Mouse (Mus musculus): ENCODE measurements around the gene Pfkp. TPM values are rescaled to one million over a fixed set of nuclear protein-coding genes. Genes with fewer than 3 reads are reported as not detected.

Gene Pfkp
- total RNA-seq, 2 experiments from 2014 or later: 299 to 307 TPM

DNA sequence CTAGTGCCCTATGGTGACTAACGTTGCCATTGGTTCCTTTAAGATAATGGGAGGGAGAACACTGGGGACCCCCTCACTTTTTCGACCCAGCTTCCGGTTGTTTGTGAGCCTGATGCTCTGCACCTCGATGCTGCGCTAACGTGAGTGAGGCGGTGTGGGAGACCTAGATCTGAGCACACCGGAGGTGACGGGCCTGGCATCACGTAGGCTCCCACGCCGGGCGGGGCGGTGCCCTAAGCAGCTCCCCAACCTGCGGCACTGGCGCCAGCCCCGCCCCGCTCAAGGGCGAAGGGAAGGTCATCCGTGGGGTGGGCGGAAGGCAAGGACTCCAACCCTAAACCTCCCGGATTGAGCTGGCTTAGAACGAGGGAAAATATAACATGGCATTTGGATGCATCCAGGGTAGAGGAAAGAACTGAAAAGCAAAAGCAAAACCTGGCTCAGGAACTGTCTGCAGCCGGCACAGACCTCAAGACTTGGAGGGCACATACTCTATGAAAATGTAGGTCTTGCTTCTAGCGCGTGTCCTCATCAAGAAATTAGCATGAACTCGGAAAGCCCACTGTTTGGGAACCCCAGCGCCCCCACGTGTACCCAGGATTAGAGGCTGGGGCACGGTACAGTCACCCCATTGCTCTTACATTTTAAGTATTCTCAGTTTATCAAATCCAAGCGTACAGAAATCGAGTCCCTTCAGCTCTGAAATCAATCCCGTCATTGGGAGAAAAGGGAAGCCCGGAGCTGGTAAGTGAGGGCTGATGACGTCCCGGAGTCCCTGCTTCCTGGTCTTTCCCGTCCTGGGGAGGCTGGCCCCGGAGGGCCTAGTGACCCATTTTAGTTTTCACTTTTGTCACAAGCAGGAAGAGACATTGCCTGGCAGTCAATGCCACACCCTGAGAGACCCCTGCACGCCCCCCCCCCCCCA, 1.2 kb downstream of the Pfkp start:
- intact Hi-C loops (cut with DNase I): loop anchor here (2.0 kb wide), 1 partner anchor 15 kb away; no protein-coding TSS in a partner anchor
- TF ChIP-seq CTCF (IDR thresholded peaks at IDR 0.05): no peak
- Histone ChIP-seq H3K27ac (peak overlapping the region; percentile 95), H3K4me3 (peak overlapping the region; percentile 78)
- DNase-seq (ENCODE audit: extremely low spot score in 1 of 2, low spot score in 2 of 2): peak; percentile 66 to 70

GRCm38 (mm10) chr13:6646674-6647066, 1.9 kb downstream of the Pfkp start:
- no peak for DNase-seq (ENCODE audit: extremely low spot score in 1 of 2, low spot score in 2 of 2)
- intact Hi-C loops (cut with DNase I): loop anchor here (2.0 kb wide), 1 partner anchor 14 kb away; no protein-coding TSS in a partner anchor

DNA sequence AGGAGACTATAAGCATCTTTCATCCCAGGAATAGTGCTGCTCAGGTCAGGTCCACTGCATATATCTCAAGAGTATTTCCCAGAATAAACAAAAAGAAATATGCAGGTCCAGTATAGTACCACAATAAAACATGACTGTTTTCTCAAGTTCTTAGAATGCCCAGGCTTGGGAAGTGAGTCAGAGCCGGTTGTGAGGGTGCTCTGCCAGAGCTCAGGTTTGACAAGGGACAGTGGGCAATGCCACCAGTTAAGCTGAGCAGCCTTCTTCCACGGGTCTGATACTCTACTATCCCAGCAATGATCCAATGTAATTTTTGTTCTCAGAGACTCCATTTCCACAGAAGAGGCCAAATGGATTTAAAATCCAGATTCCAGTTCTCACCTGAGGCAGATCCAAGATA, 2.3 kb downstream of the Pfkp start:
- Histone ChIP-seq H3K4me3 (peak overlapping the region; percentile 78), H3K27ac (no peak overlapping the region)
- no peak for DNase-seq (ENCODE audit: extremely low spot score in 1 of 2, low spot score in 2 of 2)
- intact Hi-C loops (cut with DNase I): loop anchor here (2.0 kb wide), 1 partner anchor 13 kb away; no protein-coding TSS in a partner anchor
- TF ChIP-seq CTCF (IDR thresholded peaks at IDR 0.05): no peak

More at GRCm38 (mm10) chr13:6646674-6647066, 1.9 kb downstream of the Pfkp start:
- TF ChIP-seq CTCF (IDR thresholded peaks at IDR 0.05): no peak
- peak overlapping the region; percentile 78 for H3K4me3 ChIP-seq
- H3K27ac ChIP-seq: peak overlapping the region; percentile 95; the same call in 1 of the 2 replicates

- H3K4me3 ChIP-seq: no peak overlapping the region
- intact Hi-C loops (cut with DNase I): no loop called here
- no peak overlapping the region for H3K27ac ChIP-seq
- no peak for TF ChIP-seq CTCF (IDR thresholded peaks at IDR 0.05)
- no peak for DNase-seq (ENCODE audit: extremely low spot score in 1 of 2, low spot score in 2 of 2)
These were observed 4.6 kb downstream of the Pfkp start for GRCm38 (mm10) chr13:6643968-6644367.

DNA sequence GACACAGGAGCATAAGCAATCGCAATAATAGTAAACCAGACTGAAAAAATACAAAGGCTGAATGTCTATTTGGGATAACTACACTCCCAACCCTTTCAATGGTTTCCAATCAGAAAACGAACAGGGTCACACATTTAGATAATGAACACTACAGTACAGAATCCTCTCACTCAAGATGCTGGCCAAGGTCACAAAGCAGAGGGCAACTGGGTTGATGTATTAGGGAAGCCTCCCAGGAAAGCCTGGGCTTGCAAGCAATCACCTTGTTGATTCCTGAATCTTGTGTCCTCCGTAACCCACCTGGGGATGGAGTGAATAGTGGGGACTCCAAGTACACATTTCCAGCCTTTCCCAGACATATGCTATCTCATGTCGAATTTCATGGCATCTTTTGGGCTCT, 5.6 kb downstream of the Pfkp start:
- no peak for TF ChIP-seq CTCF (IDR thresholded peaks at IDR 0.05)
- Histone ChIP-seq H3K4me3 (no peak overlapping the region), H3K27ac (no peak overlapping the region)
- intact Hi-C loops (cut with DNase I): no loop called here
- DNase-seq (ENCODE audit: extremely low spot score in 1 of 2, low spot score in 2 of 2): no peak

GRCm38 (mm10) chr13:6642453-6642852, 6.1 kb downstream of the Pfkp start:
- no peak for TF ChIP-seq CTCF (IDR thresholded peaks at IDR 0.05)
- Histone ChIP-seq H3K4me3 (no peak overlapping the region), H3K27ac (no peak overlapping the region)
- intact Hi-C loops (cut with DNase I): no loop called here
- no peak for DNase-seq (ENCODE audit: extremely low spot score in 1 of 2, low spot score in 2 of 2)

DNA sequence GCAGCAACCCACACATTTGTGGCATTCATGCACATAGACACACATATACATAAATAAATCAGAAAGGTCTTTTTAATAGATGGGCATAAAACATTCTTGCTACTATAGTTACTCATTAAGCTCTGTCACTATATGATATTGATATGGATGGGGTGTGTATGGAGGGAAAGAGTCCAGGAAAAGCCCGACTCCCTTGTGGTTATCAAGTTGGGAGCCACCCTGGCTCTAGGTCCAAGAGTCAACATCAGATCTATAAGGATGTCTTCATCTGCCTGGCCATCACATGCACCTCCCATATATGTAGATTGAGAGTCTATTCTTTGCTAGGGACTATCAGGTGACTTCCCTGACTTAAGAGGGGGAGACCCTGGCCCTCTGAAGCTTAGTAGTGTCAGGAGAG, 7.1 kb downstream of the Pfkp start:
- no peak overlapping the region for H3K27ac ChIP-seq
- TF ChIP-seq CTCF (IDR thresholded peaks at IDR 0.05): no peak
- intact Hi-C loops (cut with DNase I): no loop called here
- DNase-seq (ENCODE audit: extremely low spot score in 1 of 2, low spot score in 2 of 2): no peak
- no peak overlapping the region for H3K4me3 ChIP-seq

- no peak overlapping the region for H3K27ac ChIP-seq
- no peak overlapping the region for H3K4me3 ChIP-seq
- intact Hi-C loops (cut with DNase I): no loop called here
- TF ChIP-seq CTCF (IDR thresholded peaks at IDR 0.05): no peak
- DNase-seq (ENCODE audit: extremely low spot score in 1 of 2, low spot score in 2 of 2): no peak
These were observed 9.0 kb downstream of the Pfkp start for GRCm38 (mm10) chr13:6639507-6640030.

- no peak for DNase-seq (ENCODE audit: extremely low spot score in 1 of 2, low spot score in 2 of 2)
- intact Hi-C loops (cut with DNase I): no loop called here
- Histone ChIP-seq H3K27ac (no peak overlapping the region), H3K4me3 (no peak overlapping the region)
- no peak for TF ChIP-seq CTCF (IDR thresholded peaks at IDR 0.05)
These were observed 9.6 kb downstream of the Pfkp start for GRCm38 (mm10) chr13:6638976-6639375.

- no peak for TF ChIP-seq CTCF (IDR thresholded peaks at IDR 0.05)
- Histone ChIP-seq H3K4me3 (no peak overlapping the region), H3K27ac (no peak overlapping the region)
- intact Hi-C loops (cut with DNase I): no loop called here
- DNase-seq (ENCODE audit: extremely low spot score in 1 of 2, low spot score in 2 of 2): no peak
These were observed 10.2 kb downstream of the Pfkp start for GRCm38 (mm10) chr13:6638425-6638824.

DNA sequence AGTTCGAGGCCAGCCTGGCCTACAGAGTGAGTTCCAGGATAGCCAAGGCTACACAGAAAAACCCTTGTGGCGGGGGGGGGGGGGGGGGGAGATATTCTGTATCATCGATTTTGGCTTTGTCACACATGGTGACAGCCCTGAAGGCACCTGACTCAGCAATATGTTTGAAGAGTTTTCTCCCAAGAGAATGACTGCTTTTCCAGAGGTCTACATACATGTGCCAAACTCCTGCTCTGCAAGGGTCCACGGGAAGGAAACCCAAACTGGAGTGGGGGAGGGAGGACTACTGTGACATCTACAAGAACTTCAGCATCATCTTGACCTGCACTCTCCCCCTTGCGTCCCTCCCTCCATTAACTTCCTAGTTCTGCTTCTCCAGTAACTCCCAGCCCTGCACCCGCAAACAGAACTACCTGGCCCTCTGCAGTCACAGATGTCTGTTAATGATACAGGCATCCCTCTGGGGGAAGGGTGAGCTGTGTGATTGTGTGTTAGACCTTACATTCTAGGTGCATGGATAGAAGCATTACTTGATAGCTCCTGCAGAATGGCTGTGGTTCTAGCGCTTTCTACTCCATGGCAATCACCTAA, 10.9 kb downstream of the Pfkp start:
- no peak for TF ChIP-seq CTCF (IDR thresholded peaks at IDR 0.05)
- intact Hi-C loops (cut with DNase I): no loop called here
- no peak overlapping the region for H3K27ac ChIP-seq
- no peak for DNase-seq (ENCODE audit: extremely low spot score in 1 of 2, low spot score in 2 of 2)
- H3K4me3 ChIP-seq: no peak overlapping the region

DNA sequence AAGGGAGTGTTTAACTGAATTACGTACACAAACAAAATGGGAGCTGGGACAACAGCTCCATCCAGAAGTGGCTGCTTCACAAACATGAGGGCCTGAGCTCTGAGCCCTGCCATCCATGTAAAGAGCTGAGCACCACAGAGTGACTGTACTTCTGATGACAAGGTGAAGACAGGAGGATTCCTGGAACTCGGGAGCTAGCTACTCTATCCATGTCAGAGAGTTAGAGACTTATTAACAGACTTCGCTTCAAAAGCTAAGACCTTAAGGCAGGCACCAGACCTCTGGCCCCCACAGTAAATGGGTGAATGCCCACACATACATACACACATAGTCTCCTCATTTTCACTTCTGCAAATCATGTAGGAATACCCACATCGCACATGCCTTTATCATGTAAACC, 11.6 kb downstream of the Pfkp start:
- intact Hi-C loops (cut with DNase I): no loop called here
- H3K4me3 ChIP-seq: no peak overlapping the region

More for the DNA sequence above, 11.6 kb downstream of the Pfkp start:
- no peak overlapping the region for H3K27ac ChIP-seq
- no peak for TF ChIP-seq CTCF (IDR thresholded peaks at IDR 0.05)
- no peak for DNase-seq (ENCODE audit: extremely low spot score in 1 of 2, low spot score in 2 of 2)

Measured in left cerebral cortex, adult 2 months (tissue).